Mouse (Mus musculus) liver, adult (tissue): ENCODE measurements around the gene Lztr1.

Experiments
- GATA4 ChIP-seq: IDR thresholded peaks from 2 replicates; pipeline ENCODE4 v1.6.1; 2014; ENCODE audit warnings: mild to moderate bottlenecking, low read length; ENCODE audit not compliant: insufficient replicate concordance

The Lztr1 gene

GRCm38 (mm10) chr16:17491154-17491553 lies 17.3 kb upstream of the Lztr1 start:
- TF ChIP-seq GATA4: no peak

DNA sequence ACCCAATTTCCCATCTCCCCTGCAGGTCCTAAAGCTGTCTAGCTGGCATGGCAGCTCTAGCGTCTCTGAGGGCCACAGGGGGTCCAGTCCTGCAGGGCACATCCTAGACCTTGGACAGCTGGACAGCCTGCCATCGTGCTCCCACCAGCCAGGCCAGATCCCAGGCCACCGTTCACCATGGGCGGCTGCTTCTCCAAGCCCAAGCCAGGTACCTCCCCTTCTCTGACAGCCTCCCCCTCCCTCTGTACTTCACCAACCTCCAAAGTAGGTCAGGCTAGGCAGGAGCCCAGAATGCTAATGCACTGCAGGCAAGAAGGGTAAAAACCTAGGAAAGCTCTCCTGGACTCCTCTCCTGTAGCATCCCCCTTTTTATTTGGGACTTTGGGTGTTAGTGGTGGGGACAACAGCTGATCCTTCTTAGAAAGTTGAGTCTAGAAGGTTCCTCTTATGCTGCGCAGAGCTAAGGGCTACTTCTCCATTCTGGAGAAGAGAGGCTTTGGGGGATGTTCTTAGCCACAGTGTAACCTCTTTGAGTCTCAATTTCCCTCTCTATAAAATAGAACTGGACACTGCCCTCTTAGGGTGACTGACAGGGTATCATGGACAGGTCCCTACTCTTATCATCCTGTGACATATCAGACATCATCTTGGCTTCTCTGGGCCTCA lies 16.5 kb upstream of the Lztr1 start:
- no peak for TF ChIP-seq GATA4

DNA sequence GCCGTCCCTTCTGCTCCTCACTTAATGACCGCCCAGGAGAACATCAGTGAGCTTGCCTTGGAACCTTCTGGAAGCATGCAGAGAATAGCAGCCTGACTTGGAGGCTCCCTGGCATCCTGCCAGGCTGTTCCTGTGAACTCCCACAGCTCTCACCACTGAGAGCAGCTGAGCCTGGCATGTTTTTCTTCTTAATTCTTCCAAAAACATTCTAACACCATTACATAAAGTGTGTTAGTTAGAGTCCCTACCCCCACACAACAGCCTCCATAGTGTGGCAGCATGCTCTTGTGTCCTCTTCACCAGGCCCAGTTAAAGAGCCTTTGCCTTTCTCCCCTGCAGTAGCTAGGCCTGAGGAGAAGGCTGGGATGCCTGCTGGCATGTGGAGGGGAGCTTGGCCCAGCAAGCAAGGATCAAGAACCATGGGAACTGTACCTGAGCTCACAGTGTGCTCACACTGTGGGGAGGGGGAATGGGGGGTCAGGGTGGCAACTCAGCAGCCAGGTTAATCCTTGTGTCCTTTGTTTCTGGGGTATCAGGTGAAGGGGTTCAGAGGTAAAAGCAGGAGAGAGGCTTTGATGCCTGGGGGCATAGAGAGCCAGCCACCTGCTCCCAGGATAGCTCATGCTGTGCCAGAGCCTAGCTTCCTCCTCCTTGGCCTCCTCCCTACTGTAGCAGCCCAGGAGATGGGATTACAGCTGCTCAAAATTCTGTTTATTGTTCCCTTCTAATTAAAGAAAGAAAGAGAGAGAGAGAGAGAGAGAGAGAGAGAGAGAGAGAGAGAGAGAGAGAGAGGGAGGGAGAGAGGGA lies 11.8 kb upstream of the Lztr1 start:
- no peak for TF ChIP-seq GATA4

DNA sequence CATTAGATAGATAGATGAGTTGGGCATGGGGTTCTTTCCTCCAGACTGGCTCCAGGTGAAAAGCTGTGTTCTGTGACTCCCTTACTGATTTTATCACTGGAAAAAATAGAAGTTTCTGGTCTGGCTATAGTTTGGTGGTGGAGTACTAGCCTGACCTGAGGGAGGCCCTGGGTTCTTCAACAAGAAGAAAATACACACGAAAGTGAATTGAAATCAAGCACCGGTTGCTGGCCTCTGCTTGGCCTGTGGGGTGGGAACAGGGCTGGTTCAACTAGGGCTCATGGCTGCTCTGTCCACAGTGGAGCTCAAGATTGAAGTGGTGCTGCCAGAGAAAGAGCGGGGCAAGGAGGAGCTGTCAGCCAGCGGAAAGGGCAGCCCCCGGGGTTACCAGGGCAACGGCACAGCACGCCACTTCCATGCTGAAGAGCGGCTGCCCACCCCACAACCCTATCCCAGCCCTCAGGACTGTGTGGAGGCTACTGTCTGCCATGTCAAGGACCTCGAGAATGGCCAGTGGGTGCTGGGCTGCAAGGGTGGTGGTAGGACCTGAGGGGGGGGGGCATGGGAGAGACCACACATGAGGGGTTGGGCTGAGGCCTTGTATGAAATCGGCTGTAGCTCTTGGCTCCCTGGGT lies 9.1 kb upstream of the Lztr1 start:
- TF ChIP-seq GATA4: no peak

DNA sequence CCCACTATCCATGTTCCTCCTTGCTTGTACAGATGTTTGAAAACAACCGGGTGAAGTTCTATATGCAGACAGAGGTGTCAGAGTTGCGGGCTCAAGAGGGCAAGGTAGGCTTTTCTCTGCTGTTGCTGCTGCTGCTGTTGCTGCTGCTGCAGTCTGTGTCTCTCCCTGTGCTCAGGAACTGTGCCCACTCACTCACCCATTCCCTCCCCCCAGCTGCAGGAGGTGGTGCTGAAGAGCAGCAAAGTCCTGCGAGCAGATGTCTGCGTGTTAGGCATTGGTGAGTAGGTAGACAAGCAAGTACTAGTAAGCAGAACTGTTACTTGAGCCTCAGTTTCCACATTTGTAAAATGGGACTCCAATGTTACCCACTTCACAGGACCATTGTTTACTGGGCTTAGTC lies 5.8 kb upstream of the Lztr1 start:
- TF ChIP-seq GATA4: no peak

- no peak for TF ChIP-seq GATA4
These were observed 1.4 kb upstream of the Lztr1 start for GRCm38 (mm10) chr16:17507018-17507552.

DNA sequence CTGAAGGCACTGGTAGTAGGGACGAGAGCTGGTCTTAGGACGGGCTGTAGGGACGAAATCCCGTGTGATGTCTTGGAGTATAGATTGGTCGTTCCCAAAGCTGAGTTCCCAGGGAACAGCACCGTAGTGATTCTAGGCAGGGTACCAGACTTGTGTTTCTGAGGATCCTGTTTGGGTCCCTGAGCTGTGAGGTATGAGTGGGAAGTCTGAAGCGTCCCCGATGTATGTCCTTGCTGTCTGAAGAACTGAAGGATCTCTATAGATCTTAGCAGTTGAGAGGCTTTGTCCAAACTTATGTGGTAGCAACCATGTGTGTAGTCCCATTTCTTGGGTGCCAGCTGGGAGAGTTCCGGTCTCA lies 731 bp downstream of the Lztr1 start:
- TF ChIP-seq GATA4: no peak

DNA sequence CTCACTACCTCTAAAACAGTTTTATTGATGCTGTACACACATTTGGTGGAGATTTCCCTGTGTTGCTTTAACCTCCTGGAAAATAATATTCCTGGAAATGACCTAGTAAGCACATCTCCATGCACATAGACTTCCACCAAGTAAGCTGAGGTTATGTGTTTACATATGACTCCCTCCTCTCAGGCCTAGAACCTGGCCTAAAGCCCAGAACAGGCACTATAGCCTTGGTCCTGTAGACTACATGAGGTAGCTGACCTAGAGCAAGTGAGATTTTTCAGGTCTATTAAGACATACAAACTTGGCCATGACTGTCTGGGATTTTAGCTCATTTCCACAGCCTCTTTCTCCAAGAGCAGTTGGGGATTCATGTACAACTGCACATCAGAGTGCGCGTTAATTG lies 1.7 kb downstream of the Lztr1 start:
- no peak for TF ChIP-seq GATA4

GRCm38 (mm10) chr16:17510686-17511085 lies 2.2 kb downstream of the Lztr1 start:
- TF ChIP-seq GATA4: no peak

DNA sequence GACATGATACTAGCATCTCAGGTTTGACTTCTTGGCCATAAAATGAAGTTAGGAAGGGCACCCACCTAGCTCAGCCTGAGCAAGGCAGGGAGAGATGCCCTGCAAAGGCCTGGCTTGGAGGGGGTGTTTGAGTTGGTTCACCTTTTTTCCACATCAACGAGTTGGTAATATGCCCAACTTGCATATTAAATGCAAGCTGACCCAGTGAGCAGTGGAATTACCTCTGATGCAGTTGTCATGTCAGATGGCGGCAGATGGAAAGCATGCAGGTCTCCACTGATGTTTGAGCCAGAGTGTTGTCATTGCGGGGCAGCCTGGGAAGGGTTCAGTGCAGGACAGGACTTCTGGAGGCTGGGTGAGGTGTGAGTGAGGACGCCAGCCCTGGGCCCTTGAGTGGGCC lies 2.9 kb downstream of the Lztr1 start:
- no peak for TF ChIP-seq GATA4

- TF ChIP-seq GATA4: no peak
These were observed 10.4 kb downstream of the Lztr1 start for GRCm38 (mm10) chr16:17518910-17519309.

DNA sequence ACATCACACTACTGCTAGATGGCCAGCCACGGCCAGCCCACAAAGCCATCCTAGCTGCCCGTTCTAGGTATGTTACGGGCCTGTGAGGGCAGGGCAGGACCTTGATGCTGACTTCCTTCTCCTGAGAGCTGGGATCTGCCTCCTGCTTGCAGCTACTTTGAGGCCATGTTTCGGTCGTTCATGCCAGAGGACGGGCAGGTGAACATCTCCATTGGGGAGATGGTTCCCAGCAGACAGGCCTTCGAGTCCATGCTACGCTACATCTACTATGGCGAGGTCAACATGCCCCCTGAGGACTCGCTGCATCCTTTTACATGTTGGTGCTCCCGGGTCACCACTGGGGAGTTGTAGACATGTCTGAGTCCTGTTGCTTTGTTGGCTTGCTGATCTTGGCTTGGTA lies 15.7 kb downstream of the Lztr1 start:
- TF ChIP-seq GATA4: no peak

DNA sequence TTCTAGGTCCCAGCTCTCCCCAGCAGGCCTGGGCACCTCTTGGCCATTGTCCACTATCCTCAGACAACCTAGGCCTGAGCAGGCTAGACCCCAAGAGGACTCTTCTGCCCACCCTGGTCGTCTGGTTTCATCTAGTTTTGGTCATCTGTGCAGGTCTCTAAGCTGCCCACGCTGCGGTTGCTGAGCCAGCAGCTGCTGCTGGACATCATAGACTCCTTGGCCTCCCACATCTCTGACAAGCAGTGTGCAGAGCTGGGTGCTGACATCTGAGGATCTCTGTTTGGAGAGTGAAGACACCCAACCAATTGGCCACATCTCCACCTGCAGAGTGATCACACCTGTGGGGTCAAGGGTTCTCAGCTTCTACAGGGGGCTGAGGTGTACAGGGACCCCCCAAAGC lies 17.0 kb downstream of the Lztr1 start:
- no peak for TF ChIP-seq GATA4

GRCm38 (mm10) chr16:17526223-17526622 lies 17.7 kb downstream of the Lztr1 start:
- no peak for TF ChIP-seq GATA4

DNA sequence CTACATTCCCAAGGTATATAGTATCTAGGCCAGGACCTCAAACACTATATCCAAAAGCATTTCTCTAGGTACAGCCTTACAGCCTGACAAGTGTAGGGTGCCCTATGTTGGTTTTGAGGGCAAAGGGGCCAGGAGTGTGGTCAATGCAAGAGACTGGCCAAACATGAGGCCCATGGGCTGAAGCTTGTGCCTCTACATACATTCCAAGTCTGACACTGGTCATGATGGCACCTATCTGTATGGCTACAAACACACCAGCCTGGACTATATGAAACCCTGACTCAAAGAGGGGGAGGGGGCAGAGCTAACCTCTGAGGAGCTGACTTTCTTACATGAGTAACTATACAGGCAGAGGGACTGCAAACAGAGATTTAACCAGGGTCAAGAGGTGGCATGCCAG lies 19.1 kb downstream of the Lztr1 start:
- TF ChIP-seq GATA4: no peak

- TF ChIP-seq GATA4: no peak
These were observed 19.8 kb downstream of the Lztr1 start for GRCm38 (mm10) chr16:17528276-17528675.
